Comparison of ENCODE assay signal across 15 mouse cellular contexts in genomic region chr10:42042087-42042486, GRCm38 (mm10). TPM values are rescaled to one million over a fixed set of nuclear protein-coding genes. Genes with fewer than 3 reads are reported as not detected.
"Had no signal": no experiment of that assay in that cellular context is flagged by ENCODE, and none has a peak within 500 bp of the region (broad histone marks: within the 10 kb centered on the region; RNA-seq: fewer than 3 reads in every experiment).

No protein-coding gene starts in this region.

- H3K27ac ChIP-seq: limb, embryonic 13.5 days; liver, embryonic 15.5 days; midbrain, embryonic 10.5 days; neural tube, embryonic 13.5 days had no signal

- H3K4me3 ChIP-seq: limb, embryonic 13.5 days; liver, embryonic 15.5 days; midbrain, embryonic 10.5 days; neural tube, embryonic 13.5 days had no signal

- DNase-seq: kidney, adult 18-20 months; kidney, postnatal 10 days; kidney, postnatal 4 days; lung, embryonic 14.5 days; retina, postnatal 1 day; right cerebral cortex, postnatal 4 days; spleen, adult 18-20 months; thymus, adult 18-20 months; thymus, postnatal 14 days had no signal

- H3K36me3 ChIP-seq: limb, embryonic 13.5 days; liver, embryonic 15.5 days; midbrain, embryonic 10.5 days; neural tube, embryonic 13.5 days had no signal

- H3K9ac ChIP-seq: limb, embryonic 13.5 days; liver, embryonic 15.5 days; lung, embryonic 14.5 days; neural tube, embryonic 13.5 days had no signal

- H3K4me2 ChIP-seq: limb, embryonic 13.5 days; liver, embryonic 15.5 days; lung, embryonic 14.5 days; neural tube, embryonic 13.5 days had no signal

- ATAC-seq: midbrain, embryonic 16.5 days had no signal

- H3K9me3 ChIP-seq: limb, embryonic 13.5 days; liver, embryonic 15.5 days; midbrain, embryonic 10.5 days; neural tube, embryonic 13.5 days had no signal

- H3K27me3 ChIP-seq: limb, embryonic 13.5 days; liver, embryonic 15.5 days; neural tube, embryonic 13.5 days had no signal

- H3K4me1 ChIP-seq: liver, embryonic 15.5 days; neural tube, embryonic 13.5 days had no signal

RNA-seq across cellular contexts. Expression of gene Armc2, which starts 23.8 kb away (rescaled TPM):
- polyA plus RNA-seq: liver, adult 2 months had no signal
